Mouse (Mus musculus) embryonic facial prominence, embryonic 11.5 days (tissue): ENCODE results near the gene Mapk8ip3. TPM values are rescaled to one million over a fixed set of nuclear protein-coding genes. Genes with fewer than 3 reads are reported as not detected.

ENCODE experiments used
- ATAC-seq: fragments of 200-750 bp; cut with Nextera tagmentation; replicated peaks from 2 replicates; pipeline ENCODE4 v1.8.0; 2017; ENCODE audit warnings: low read depth; ENCODE audit not compliant: insufficient number of reproducible peaks, low FRiP score, low TSS enrichment
- DNase-seq: peaks from one replicate; pipeline ENCODE4 v3.0.0-alpha.2; 2015; ENCODE audit warnings: low spot score
- H3K27ac ChIP-seq: fragments of 300-500 bp; sonication (generic); replicated peaks from 2 replicates; pipeline ENCODE4 v1.5.1; 2014; ENCODE audit warnings: mild to moderate bottlenecking, low read depth, low read length, control low read depth
- H3K27me3 ChIP-seq: fragments of 300-500 bp; sonication (generic); 2 replicates; pipeline ENCODE4 v1.6.1; 2014; ENCODE audit warnings: mild to moderate bottlenecking, low read length, moderate library complexity, mixed read lengths; ENCODE audit not compliant: control insufficient read depth, insufficient read depth
- H3K36me3 ChIP-seq: fragments of 300-500 bp; sonication (generic); replicated peaks from 2 replicates; pipeline ENCODE4 v1.6.1; 2014; ENCODE audit warnings: low read depth, mild to moderate bottlenecking, low read length, moderate library complexity, mixed read lengths; ENCODE audit not compliant: control insufficient read depth, insufficient read depth
- H3K4me1 ChIP-seq: fragments of 300-500 bp; sonication (generic); 2 replicates; pipeline ENCODE4 v1.6.1; 2014; ENCODE audit warnings: low read length, mixed read lengths; ENCODE audit not compliant: control insufficient read depth, insufficient read depth
- H3K4me2 ChIP-seq: fragments of 300-500 bp; sonication (generic); 2 replicates; pipeline ENCODE4 v1.6.1; 2014; ENCODE audit warnings: low read depth, mild to moderate bottlenecking, control low read depth, low read length, moderate library complexity
- H3K4me3 ChIP-seq: fragments of 300-500 bp; sonication (generic); 2 replicates; pipeline ENCODE4 v1.5.1; 2014; ENCODE audit warnings: low read depth, low read length, control low read depth
- H3K9ac ChIP-seq: fragments of 300-500 bp; sonication (generic); replicated peaks from 2 replicates; pipeline ENCODE4 v1.6.1; 2014; ENCODE audit warnings: mild to moderate bottlenecking, control low read depth, low read length
- H3K9me3 ChIP-seq: fragments of 300-500 bp; sonication (generic); replicated peaks from 2 replicates; pipeline ENCODE4 v1.6.1; 2016; ENCODE audit warnings: mild to moderate bottlenecking, low read length, inconsistent platforms, mixed read lengths; ENCODE audit not compliant: control insufficient read depth
- WGBS: fragments of 180-500 bp; shearing (Covaris S2); extraction: QIAGEN DNeasy Blood & Tissue Kit; methylation state at CpG from one replicate; pipeline ENCODE4 v1.1.7; 2014; 5-methylcytosine and 5-hydroxymethylcytosine counted together
- polyA plus RNA-seq: library from polyadenylated mRNA; unstranded; fragments of >200 nt; fragmentation: Nextera tagmentation; extraction: Ambion mirVana; gene quantifications from 2 replicates; pipeline ENCODE4 v1.2.1, GENCODE M21; 2014

The Mapk8ip3 gene
- polyA plus RNA-seq, 1 experiment from 2014 or later: 22.9 TPM

DNA sequence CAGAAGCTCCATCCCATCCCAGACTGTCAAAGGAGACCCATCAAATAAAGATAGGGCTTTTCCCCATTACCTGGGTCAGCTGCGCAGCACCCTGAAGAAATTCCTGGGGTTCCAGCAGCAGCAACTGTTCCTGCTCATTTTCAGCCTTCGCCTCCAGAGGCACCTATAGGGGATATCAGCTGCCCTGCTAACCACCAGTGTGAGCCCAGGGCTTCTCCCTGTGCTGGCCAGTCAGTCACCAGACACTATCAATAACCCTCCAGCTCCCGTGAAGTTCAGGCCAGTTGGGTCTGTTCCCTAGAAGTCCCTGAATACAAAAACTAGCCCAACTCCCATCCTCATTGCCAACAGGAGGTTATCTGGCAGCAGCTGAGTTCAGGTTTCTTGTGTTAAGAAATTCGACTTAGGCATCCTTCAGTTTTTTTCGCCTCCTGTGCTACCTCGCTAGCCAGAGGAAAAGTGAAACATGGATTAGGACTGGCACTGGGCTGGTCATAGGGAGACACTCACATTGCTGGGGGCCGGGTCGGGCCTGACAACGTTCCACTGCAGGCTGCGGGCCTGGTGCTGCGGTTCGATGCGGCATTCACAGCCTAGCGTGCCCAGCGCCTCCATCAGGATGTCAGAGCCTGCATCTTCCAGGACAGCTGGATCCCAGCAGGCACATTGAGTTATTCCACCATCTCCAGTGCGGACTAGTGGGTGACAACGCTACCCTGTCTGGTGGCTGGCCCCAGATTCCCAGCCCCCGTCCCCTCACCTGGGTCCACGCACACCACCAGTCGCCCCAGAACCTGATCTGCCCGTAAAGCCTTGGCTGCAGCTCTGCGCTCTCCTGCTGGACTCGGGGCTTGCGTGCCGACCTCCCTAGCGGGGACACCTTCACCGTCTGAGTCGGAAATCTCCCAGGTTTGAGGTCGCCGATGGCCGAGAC lies 42.4 kb downstream of the Mapk8ip3 start:
- peak overlapping the region; percentile 89 for H3K4me3 ChIP-seq
- H3K4me2 ChIP-seq: peak overlapping the region; percentile 95
- WGBS: 10% methylated on average over 31 of the region's 31 CpGs
- no peaks in the 10 kb centered on the region for H3K9me3 ChIP-seq
- H3K27ac ChIP-seq: peak overlapping the region; percentile 62
- peaks cover 9% of the 10 kb centered on the region for H3K4me1 ChIP-seq
- ATAC-seq (no peak), DNase-seq (no peak)
- no peaks in the 10 kb centered on the region for H3K27me3 ChIP-seq
- peaks cover 12% of the 10 kb centered on the region for H3K36me3 ChIP-seq
- H3K9ac ChIP-seq: peak overlapping the region; percentile 84

- DNase-seq (no peak), ATAC-seq (no peak)
- no peak overlapping the region for H3K27ac ChIP-seq
- no peak overlapping the region; the same call in none of the 2 replicates for H3K4me3 ChIP-seq
- no peaks in the 10 kb centered on the region for H3K9me3 ChIP-seq
- H3K36me3 ChIP-seq: peaks cover 3% of the 10 kb centered on the region
- H3K27me3 ChIP-seq: no peaks in the 10 kb centered on the region
- 90% methylated on average over 2 of the region's 2 CpGs for WGBS
- H3K4me1 ChIP-seq: peaks cover 9% of the 10 kb centered on the region
- no peak overlapping the region for H3K4me2 ChIP-seq
- no peak overlapping the region for H3K9ac ChIP-seq
Measured at GRCm38 (mm10) chr17:24893276-24893675, 43.5 kb downstream of the Mapk8ip3 start.

DNA sequence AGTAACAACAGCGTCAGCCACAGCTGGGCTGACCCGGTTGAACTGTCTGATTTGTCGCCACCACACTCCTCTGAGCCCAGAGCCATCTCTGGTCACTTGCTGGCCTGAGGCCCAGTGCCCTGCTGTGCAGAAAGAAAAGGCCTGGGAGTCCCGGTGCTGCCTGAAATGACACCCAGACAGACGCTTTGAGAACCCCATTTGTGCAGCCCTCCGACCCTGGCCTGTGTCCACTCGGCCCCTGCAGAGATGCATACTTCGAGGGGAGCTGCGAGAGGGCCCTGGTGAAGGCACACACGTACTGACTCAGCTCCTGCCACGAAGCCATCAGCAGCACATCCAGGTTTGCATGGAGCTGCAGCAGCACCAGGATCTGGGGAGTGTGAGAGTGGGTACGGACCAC lies 44.0 kb downstream of the Mapk8ip3 start:
- no peak overlapping the region for H3K27ac ChIP-seq
- no peaks in the 10 kb centered on the region for H3K27me3 ChIP-seq
- WGBS: 84% methylated on average over 12 of the region's 12 CpGs
- H3K4me2 ChIP-seq: no peak overlapping the region
- H3K4me1 ChIP-seq: peaks cover 9% of the 10 kb centered on the region
- no peak for DNase-seq
- H3K9me3 ChIP-seq: no peaks in the 10 kb centered on the region
- no peak overlapping the region for H3K9ac ChIP-seq
- peaks cover 3% of the 10 kb centered on the region for H3K36me3 ChIP-seq
- no peak overlapping the region; the same call in 1 of the 2 replicates for H3K4me3 ChIP-seq
- no peak for ATAC-seq

DNA sequence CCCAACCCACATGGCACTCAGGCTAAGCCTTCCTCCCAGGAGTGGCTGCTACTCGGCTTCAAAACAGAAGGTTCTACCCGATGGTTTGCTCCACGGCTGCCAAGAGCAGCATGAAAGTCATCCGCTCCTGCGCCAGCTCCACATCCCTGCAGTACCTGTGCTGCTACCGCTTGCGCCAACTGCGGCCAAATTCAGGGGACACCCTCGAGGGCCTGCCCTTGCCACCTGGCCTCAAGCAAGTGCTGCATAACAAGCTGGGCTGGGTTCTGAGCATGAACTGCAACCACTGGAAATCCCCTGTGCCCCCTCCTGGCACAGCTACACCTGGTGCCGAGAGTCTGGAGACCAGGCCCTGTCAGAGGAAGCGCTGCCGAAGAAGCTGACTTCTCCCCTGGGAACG lies 45.5 kb downstream of the Mapk8ip3 start:
- Histone ChIP-seq H3K4me1 (peaks cover 7% of the 10 kb centered on the region), H3K27ac (no peak overlapping the region), H3K36me3 (no peaks in the 10 kb centered on the region; the same call in 1 of the 2 replicates), H3K4me2 (no peak overlapping the region), H3K27me3 (no peaks in the 10 kb centered on the region), H3K4me3 (no peak overlapping the region), H3K9ac (no peak overlapping the region), H3K9me3 (no peaks in the 10 kb centered on the region)
- 86% methylated on average over 13 of the region's 13 CpGs for WGBS
- ATAC-seq (no peak), DNase-seq (no peak)

- H3K4me3 ChIP-seq: no peak overlapping the region
Measured at GRCm38 (mm10) chr17:24890151-24891092, 46.4 kb downstream of the Mapk8ip3 start.

GRCm38 (mm10) chr17:24888862-24889261 lies 47.9 kb downstream of the Mapk8ip3 start:
- no peak overlapping the region for H3K4me2 ChIP-seq
- 93% methylated on average over 3 of the region's 3 CpGs for WGBS

More at GRCm38 (mm10) chr17:24890151-24891092, 46.4 kb downstream of the Mapk8ip3 start:
- Histone ChIP-seq H3K36me3 (no peaks in the 10 kb centered on the region; the same call in 1 of the 2 replicates), H3K9me3 (no peaks in the 10 kb centered on the region), H3K4me1 (peaks cover 4% of the 10 kb centered on the region), H3K4me2 (no peak overlapping the region), H3K27ac (no peak overlapping the region), H3K9ac (no peak overlapping the region), H3K27me3 (no peaks in the 10 kb centered on the region)
- DNase-seq (no peak), ATAC-seq (no peak)
- 88% methylated on average over 19 of the region's 19 CpGs for WGBS

GRCm38 (mm10) chr17:24887291-24888080 lies 49.3 kb downstream of the Mapk8ip3 start:
- no peaks in the 10 kb centered on the region for H3K9me3 ChIP-seq
- H3K27me3 ChIP-seq: no peaks in the 10 kb centered on the region
- no peaks in the 10 kb centered on the region; the same call in 1 of the 2 replicates for H3K36me3 ChIP-seq
- peak overlapping the region; percentile 87 for H3K4me3 ChIP-seq
- H3K27ac ChIP-seq: no peak overlapping the region
- H3K4me1 ChIP-seq: no peaks in the 10 kb centered on the region; the same call in none of the 2 replicates
- peak overlapping the region; percentile 78 for H3K9ac ChIP-seq
- DNase-seq (no peak), ATAC-seq (no peak)
- H3K4me2 ChIP-seq: peak overlapping the region; percentile 87
- WGBS: 67% methylated on average over 18 of the region's 18 CpGs

More at GRCm38 (mm10) chr17:24888862-24889261, 47.9 kb downstream of the Mapk8ip3 start:
- Histone ChIP-seq H3K4me1 (no peaks in the 10 kb centered on the region; the same call in none of the 2 replicates), H3K36me3 (no peaks in the 10 kb centered on the region; the same call in 1 of the 2 replicates), H3K27ac (no peak overlapping the region), H3K4me3 (no peak overlapping the region), H3K27me3 (no peaks in the 10 kb centered on the region), H3K9ac (no peak overlapping the region), H3K9me3 (no peaks in the 10 kb centered on the region)
- ATAC-seq (no peak), DNase-seq (no peak)
